Mouse (Mus musculus) limb, embryonic 14.5 days (tissue): ENCODE results near the gene 1700029H14Rik. TPM values are rescaled to one million over a fixed set of nuclear protein-coding genes. Genes with fewer than 3 reads are reported as not detected.
A peak's percentile ranks its signal among the peaks of the same experiment; 100 is the strongest.

Experiments
- ATAC-seq: fragments of 200-750 bp; cut with Nextera tagmentation; 2 replicates; pipeline ENCODE4 v1.8.0; 2017; ENCODE audit warnings: low read depth, moderate number of reproducible peaks, moderate TSS enrichment; ENCODE audit not compliant: low FRiP score
- DNase-seq: peaks from one replicate; pipeline ENCODE4 v3.0.0-alpha.2; 2015; ENCODE audit warnings: low spot score
- H3K27ac ChIP-seq: fragments of 300-500 bp; sonication (generic); replicated peaks from 2 replicates; pipeline ENCODE4 v1.5.1; 2014; ENCODE audit warnings: low read depth, mild to moderate bottlenecking, low read length, moderate library complexity, mixed read lengths
- H3K27me3 ChIP-seq: fragments of 300-500 bp; sonication (generic); 2 replicates; pipeline ENCODE4 v1.6.1; 2014; ENCODE audit warnings: low read length, mixed read lengths; ENCODE audit not compliant: control insufficient read depth, insufficient read depth
- H3K36me3 ChIP-seq: fragments of 300-500 bp; sonication (generic); 2 replicates; pipeline ENCODE4 v1.6.1; 2014; ENCODE audit warnings: mild to moderate bottlenecking, low read length, moderate library complexity, mixed read lengths; ENCODE audit not compliant: control insufficient read depth, insufficient read depth
- H3K4me1 ChIP-seq: fragments of 300-500 bp; sonication (generic); 2 replicates; pipeline ENCODE4 v1.6.1; 2014; ENCODE audit warnings: antibody characterized with exemption, low read length, mixed read lengths; ENCODE audit not compliant: control insufficient read depth, insufficient read depth
- H3K4me2 ChIP-seq: fragments of 300-500 bp; sonication (generic); replicated peaks from 2 replicates; pipeline ENCODE4 v1.6.1; 2014; ENCODE audit warnings: low read depth, mild to moderate bottlenecking, low read length, moderate library complexity; ENCODE audit not compliant: severe bottlenecking
- H3K4me3 ChIP-seq: fragments of 300-500 bp; sonication (generic); replicated peaks from 2 replicates; pipeline ENCODE4 v1.5.1; 2014; ENCODE audit warnings: low read length
- H3K9ac ChIP-seq: fragments of 300-500 bp; sonication (generic); 2 replicates; pipeline ENCODE4 v1.6.1; 2014; ENCODE audit warnings: mild to moderate bottlenecking, low read depth, low read length, moderate library complexity; ENCODE audit not compliant: severe bottlenecking
- H3K9me3 ChIP-seq: fragments of 300-500 bp; sonication (generic); 2 replicates; pipeline ENCODE4 v1.6.1; 2016; ENCODE audit warnings: low read length; ENCODE audit not compliant: control insufficient read depth
- POLR2A ChIP-seq: fragments of 200-500 bp; IDR thresholded peaks from 2 replicates; pipeline ENCODE4 v1.8.0; 2012; ENCODE audit warnings: inconsistent platforms, mild to moderate bottlenecking, moderate library complexity, borderline replicate concordance; ENCODE audit not compliant: insufficient read depth, insufficient read length; ENCODE audit errors: extremely low read depth
- WGBS: fragments of 180-500 bp; shearing (Covaris S2); extraction: QIAGEN DNeasy Blood & Tissue Kit; methylation state at CpG from one replicate; pipeline ENCODE4 v1.1.7; 2014; 5-methylcytosine and 5-hydroxymethylcytosine counted together
- polyA plus RNA-seq, 2 experiments: library from polyadenylated mRNA; depleted of rRNA in 1 of 2; stranded (reverse) in 1 of 2; unstranded in 1 of 2; fragments of >200 nt; fragmentation: Nextera tagmentation in 1 of 2; extraction: Ambion mirVana in 1 of 2; gene quantifications; 2 replicates each; pipeline versions ENCODE4 v1.2.1 to v1.2.3; 2012 to 2014

The 1700029H14Rik gene
- polyA plus RNA-seq (2012; rRNA removed) (not detected in 2 replicates), polyA plus RNA-seq (2014; fragmentation: Nextera tagmentation; extraction: Ambion mirVana) (not detected in 2 replicates)

DNA sequence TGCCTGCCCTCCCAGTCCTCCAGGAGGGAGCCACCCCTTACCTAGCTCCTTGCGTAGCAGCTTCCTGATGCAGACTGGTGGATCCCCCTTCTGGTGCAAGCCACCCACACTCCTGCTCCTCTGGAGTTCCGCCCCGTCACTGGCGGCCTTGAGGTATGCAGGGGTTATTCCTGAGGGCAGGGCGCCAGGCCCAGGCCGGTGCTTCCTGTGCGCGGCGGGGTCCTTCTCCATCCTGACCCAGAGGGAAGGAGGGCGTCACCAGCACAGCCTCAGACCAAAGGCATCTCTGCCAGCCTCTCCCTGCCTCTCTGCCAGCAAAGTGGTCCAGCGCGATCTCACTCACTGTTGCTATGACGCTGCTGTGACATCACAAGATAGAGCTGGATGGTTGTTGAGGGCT is at the start of gene 1700029H14Rik:
Gene 1700029H14Rik, minus strand, starts transcription at position 344 of the 400 bp plus-strand sequence.
- Histone ChIP-seq H3K36me3 (no peaks in the 10 kb centered on the region), H3K4me2 (no peak within 1 kb of the TSS), H3K9me3 (no peaks in the 10 kb centered on the region), H3K9ac (no peak within 1 kb of the TSS), H3K4me3 (no peak within 1 kb of the TSS), H3K27ac (no peak within 1 kb of the TSS), H3K4me1 (0 out of 2 replicates have a peak, but pooled peaks cover under 1% of the 10 kb centered on the region), H3K27me3 (no peaks in the 10 kb centered on the region)
- WGBS = 33% methylated on average over 13 of the region's 13 CpGs
- DNase-seq (no peak), ATAC-seq (peak; percentile 37; the same call in 1 of the 2 replicates)
- TF ChIP-seq POLR2A = no peak

DNA sequence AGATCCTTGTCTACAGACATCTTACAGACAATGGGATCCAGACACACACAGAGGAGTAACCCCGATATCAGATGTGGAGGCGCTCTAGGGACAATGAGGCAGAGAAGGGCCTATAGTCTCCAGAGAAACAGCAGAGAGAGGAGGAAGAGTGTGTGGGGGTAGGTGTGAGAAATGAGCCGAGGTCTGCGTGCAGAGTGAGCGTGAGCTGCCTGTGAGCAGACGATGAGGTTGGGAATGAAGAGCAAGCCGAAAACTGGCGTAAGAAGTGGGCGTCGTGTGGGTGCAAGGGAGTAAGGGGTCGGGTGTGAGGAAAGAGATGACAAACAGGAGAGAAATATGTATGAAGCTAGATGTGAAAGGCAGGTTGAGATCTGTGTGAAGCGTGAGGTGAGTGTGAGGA is 49.4 kb upstream of the 1700029H14Rik start:
- Histone ChIP-seq H3K4me2 (no peak overlapping the region), H3K4me3 (no peak overlapping the region), H3K9me3 (no peaks in the 10 kb centered on the region), H3K4me1 (peaks cover 3% of the 10 kb centered on the region; the same call in 1 of the 2 replicates), H3K36me3 (peaks cover 10% of the 10 kb centered on the region; the same call in 1 of the 2 replicates), H3K27ac (no peak overlapping the region), H3K9ac (no peak overlapping the region), H3K27me3 (no peaks in the 10 kb centered on the region)
- TF ChIP-seq POLR2A = no peak
- 91% methylated on average over 12 of the region's 12 CpGs for WGBS
- DNase-seq (no peak), ATAC-seq (no peak)

- H3K27ac ChIP-seq = no peak overlapping the region
- no peak overlapping the region for H3K9ac ChIP-seq
- H3K9me3 ChIP-seq = no peaks in the 10 kb centered on the region
- H3K4me2 ChIP-seq = no peak overlapping the region
- 0 out of 2 replicates have a peak, but pooled peaks cover under 1% of the 10 kb centered on the region for H3K4me1 ChIP-seq
- WGBS = 85% methylated on average over 5 of the region's 5 CpGs
- H3K27me3 ChIP-seq = no peaks in the 10 kb centered on the region
- H3K36me3 ChIP-seq = peaks cover 14% of the 10 kb centered on the region; the same call in 1 of the 2 replicates
- ATAC-seq = no peak
- no peak for TF ChIP-seq POLR2A
- H3K4me3 ChIP-seq = no peak overlapping the region
- no peak for DNase-seq
These were observed 47.7 kb upstream of the 1700029H14Rik start for GRCm38 (mm10) chr8:13609971-13610370.

- H3K27me3 ChIP-seq = no peaks in the 10 kb centered on the region
- H3K27ac ChIP-seq = no peak overlapping the region
- H3K4me1 ChIP-seq = no peaks in the 10 kb centered on the region
- H3K9ac ChIP-seq = no peak overlapping the region
- DNase-seq (no peak), ATAC-seq (no peak)
- H3K4me3 ChIP-seq = no peak overlapping the region
- no peak for TF ChIP-seq POLR2A
- 84% methylated on average over 6 of the region's 6 CpGs for WGBS
- H3K9me3 ChIP-seq = no peaks in the 10 kb centered on the region
- no peak overlapping the region for H3K4me2 ChIP-seq
- H3K36me3 ChIP-seq = peaks cover 14% of the 10 kb centered on the region; the same call in 1 of the 2 replicates
These were observed 46.7 kb upstream of the 1700029H14Rik start for GRCm38 (mm10) chr8:13608946-13609345.

GRCm38 (mm10) chr8:13605920-13606480 is 43.7 kb upstream of the 1700029H14Rik start:
- Histone ChIP-seq H3K9me3 (no peaks in the 10 kb centered on the region), H3K27me3 (no peaks in the 10 kb centered on the region), H3K36me3 (0 out of 2 replicates have a peak, but pooled peaks cover 9% of the 10 kb centered on the region), H3K27ac (no peak overlapping the region), H3K9ac (no peak overlapping the region), H3K4me3 (no peak overlapping the region), H3K4me1 (no peaks in the 10 kb centered on the region), H3K4me2 (no peak overlapping the region)
- ATAC-seq = no peak
- no peak for DNase-seq
- no peak for TF ChIP-seq POLR2A
- WGBS = 79% methylated on average over 7 of the region's 7 CpGs
